Mouse (Mus musculus): ENCODE measurements around the gene Kcnq1.

DNA sequence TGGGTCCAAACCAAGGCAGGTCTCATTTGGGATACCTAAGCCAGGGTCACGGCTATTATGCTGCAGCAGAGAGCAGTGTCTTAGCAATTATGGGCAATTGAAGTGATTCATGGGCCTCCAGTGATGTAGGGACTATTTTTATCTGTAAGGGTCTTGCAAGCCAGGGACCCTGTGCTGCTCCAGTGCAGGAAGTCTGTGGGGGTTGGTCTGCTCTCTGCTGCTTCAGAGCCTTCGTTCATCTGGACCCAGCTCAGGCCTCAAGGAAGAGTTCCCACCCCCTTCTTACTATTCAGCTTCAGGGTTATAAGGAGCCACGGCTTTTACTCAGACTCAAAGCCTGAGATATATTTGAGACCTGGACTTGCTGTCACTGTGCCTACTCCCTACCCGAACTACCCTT, 227.4 kb downstream of the Kcnq1 start:
- no peak for TF ChIP-seq CTCF (IDR thresholded peaks at IDR 0.05; ENCODE audit: extremely low read depth, insufficient read depth, insufficient read length, insufficient replicate concordance)
- TF ChIP-seq POLR2A (IDR thresholded peaks at IDR 0.05; ENCODE audit: low read depth, low read length): no peak
